Mouse (Mus musculus) heart, adult 2 months (tissue): ENCODE results near the gene Tiam2.

ENCODE experiments used
- EP300 ChIP-seq: fragments of 200-500 bp; IDR thresholded peaks from 2 replicates; pipeline ENCODE4 v1.6.1; 2011; ENCODE audit warnings: low read depth, low read length, control low read depth; ENCODE audit not compliant: insufficient read depth
- POLR2A ChIP-seq: fragments of 200-500 bp; IDR thresholded peaks from 2 replicates; pipeline ENCODE4 v1.6.1; 2011; ENCODE audit warnings: mild to moderate bottlenecking, low read depth, low read length, control low read depth; ENCODE audit not compliant: insufficient read depth

DNA sequence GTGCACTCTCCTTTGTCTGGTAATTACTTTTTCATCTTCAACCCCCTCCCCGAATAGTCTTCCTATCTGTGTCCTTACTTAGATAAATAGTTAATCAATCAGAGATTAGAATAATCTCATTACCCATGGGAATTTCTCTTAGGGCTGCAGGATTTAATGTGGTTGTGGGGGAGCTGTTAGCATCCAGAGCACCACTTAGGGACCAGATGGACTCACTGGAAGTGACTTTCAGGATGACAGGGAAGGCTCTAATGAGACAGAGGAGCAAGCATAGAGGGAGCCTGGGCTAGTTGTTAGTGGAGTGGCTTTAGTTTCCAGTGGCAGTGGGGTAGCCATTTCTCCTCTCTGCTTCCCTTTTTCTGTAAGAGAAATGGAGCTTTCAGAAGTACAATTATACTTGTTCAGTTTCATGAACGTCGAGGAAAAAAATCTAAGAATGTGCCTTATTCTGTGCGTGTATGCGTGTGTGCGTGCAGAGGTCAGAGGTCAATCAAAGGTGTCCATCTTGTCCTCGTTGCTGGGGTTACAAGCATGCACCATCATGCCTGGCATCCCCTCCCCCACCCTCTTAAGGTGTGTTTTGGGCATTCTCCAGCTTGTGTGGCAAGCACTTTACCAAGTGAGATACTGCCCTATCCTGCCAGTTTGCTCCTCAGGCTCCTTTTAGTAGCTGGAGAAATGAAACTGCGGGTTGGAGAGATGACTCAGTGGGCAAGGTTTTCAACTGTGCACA, 30.4 kb downstream of the Tiam2 start:
- TF ChIP-seq EP300, result no peak
- TF ChIP-seq POLR2A, result no peak
